Mouse (Mus musculus) c-Kit-positive CD71-positive TER-119-positive erythroid progenitor cells, embryonic 14.5 days (primary cell): ENCODE results near the gene Cops9.

Experiments used
- DNase-seq: peaks from one replicate; pipeline ENCODE4 v3.0.0-alpha.2; 2013; ENCODE audit warnings: low spot score

The Cops9 gene

GRCm38 (mm10) chr1:92596019-92596418 lies 45.8 kb downstream of the Cops9 start:
- DNase-seq = no peak

- no peak for DNase-seq
Measured at GRCm38 (mm10) chr1:92594111-92594510, 47.7 kb downstream of the Cops9 start, which contains the start of gene Olfr1411. Gene Olfr1411 (plus strand): TSS chr1:92594411.
